Mouse (Mus musculus): Measurements from ENCODE around the gene Epb41l2.

The Epb41l2 gene

GRCm38 (mm10) chr10:25365708-25366107 is 6.1 kb downstream of the Epb41l2 start:
- DNase-seq (ENCODE audit: low spot score) = no peak

GRCm38 (mm10) chr10:25366691-25367090 is 7.1 kb downstream of the Epb41l2 start:
- no peak for DNase-seq (ENCODE audit: low spot score)

GRCm38 (mm10) chr10:25368928-25369327 is 9.3 kb downstream of the Epb41l2 start:
- DNase-seq (ENCODE audit: low spot score) = no peak

GRCm38 (mm10) chr10:25369691-25370090 is 10.1 kb downstream of the Epb41l2 start:
- DNase-seq (ENCODE audit: low spot score) = no peak

GRCm38 (mm10) chr10:25371336-25371735 is 11.7 kb downstream of the Epb41l2 start:
- no peak for DNase-seq (ENCODE audit: low spot score)

GRCm38 (mm10) chr10:25371915-25372371 is 12.3 kb downstream of the Epb41l2 start:
- peak; percentile 66 for DNase-seq (ENCODE audit: low spot score)

- peak; percentile 87 for DNase-seq (ENCODE audit: low spot score)
Measured at GRCm38 (mm10) chr10:25372510-25373148, 13.0 kb downstream of the Epb41l2 start.

- no peak for DNase-seq (ENCODE audit: low spot score)
Measured at GRCm38 (mm10) chr10:25375036-25375435, 15.4 kb downstream of the Epb41l2 start.

- no peak for DNase-seq (ENCODE audit: low spot score)
Measured at GRCm38 (mm10) chr10:25380746-25381481, 21.3 kb downstream of the Epb41l2 start.

GRCm38 (mm10) chr10:25381951-25382350 is 22.4 kb downstream of the Epb41l2 start:
- no peak for DNase-seq (ENCODE audit: low spot score)

GRCm38 (mm10) chr10:25383171-25383570 is 23.6 kb downstream of the Epb41l2 start:
- no peak for DNase-seq (ENCODE audit: low spot score)

- no peak for DNase-seq (ENCODE audit: low spot score)
Measured at GRCm38 (mm10) chr10:25384391-25384790, 24.8 kb downstream of the Epb41l2 start.

GRCm38 (mm10) chr10:25385811-25386580 is 26.4 kb downstream of the Epb41l2 start:
- DNase-seq (ENCODE audit: low spot score) = no peak

GRCm38 (mm10) chr10:25386868-25387267 is 27.3 kb downstream of the Epb41l2 start:
- no peak for DNase-seq (ENCODE audit: low spot score)

GRCm38 (mm10) chr10:25387268-25387667 is 27.7 kb downstream of the Epb41l2 start:
- no peak for DNase-seq (ENCODE audit: low spot score)

- no peak for DNase-seq (ENCODE audit: low spot score)
Measured at GRCm38 (mm10) chr10:25392786-25393185, 33.2 kb downstream of the Epb41l2 start.

GRCm38 (mm10) chr10:25393721-25394120 is 34.1 kb downstream of the Epb41l2 start:
- DNase-seq (ENCODE audit: low spot score) = no peak

- no peak for DNase-seq (ENCODE audit: low spot score)
Measured at GRCm38 (mm10) chr10:25395236-25395886, 35.8 kb downstream of the Epb41l2 start.

- DNase-seq (ENCODE audit: low spot score) = no peak
Measured at GRCm38 (mm10) chr10:25396859-25397258, 37.3 kb downstream of the Epb41l2 start.

GRCm38 (mm10) chr10:25397767-25398690 is 38.4 kb downstream of the Epb41l2 start:
- no peak for DNase-seq (ENCODE audit: low spot score)

GRCm38 (mm10) chr10:25399016-25399415 is 39.4 kb downstream of the Epb41l2 start:
- no peak for DNase-seq (ENCODE audit: low spot score)

Measured in MN1 (cell line).